Mouse (Mus musculus): ENCODE measurements around the gene Alg13. TPM values are rescaled to one million over a fixed set of nuclear protein-coding genes. Genes with fewer than 3 reads are reported as not detected.

Gene Alg13
- polyA plus RNA-seq, 1 experiment from 2014 or later = 22.9 TPM

Small RNA genes lying within 50 kb of the gene (microRNA-seq; reads per million reads assigned to microRNA genes)
- gene Mir680-2 = not detected

Other genes starting within 250 kb of the Alg13 start
- 0.30 and 0.31 TPM in 2 replicates for gene A730046J19Rik, start 164.1 kb upstream of the Alg13 start, polyA plus RNA-seq (2015; fragmentation: Nextera tagmentation; extraction: Ambion mirVana)
- not detected in 2 replicates for gene Trpc5os, start 138.8 kb downstream of the Alg13 start, polyA plus RNA-seq (2015; fragmentation: Nextera tagmentation; extraction: Ambion mirVana)

Data from kidney, embryonic 16.5 days (tissue).